ENCODE assay signal across 8 mouse cellular contexts in genomic region chr10:21882184-21883081, GRCm38 (mm10). TPM values are rescaled to one million over a fixed set of nuclear protein-coding genes. Genes with fewer than 3 reads are reported as not detected.
DNase-seq lines count a peak whose midpoint lies in the region; ATAC-seq and TF ChIP-seq lines count a peak whose summit lies in the region.

Sgk1 (plus strand) TSS chr10:21882184.

- no peak within 1 kb of the TSS for H3K4me3 ChIP-seq in C2C12 (ENCODE audit: insufficient read depth, poor library complexity, severe bottlenecking)
- peak within 1 kb of the TSS; percentile 66 for H3K4me3 ChIP-seq in gastrocnemius, adult 2 months
- peak within 1 kb of the TSS; percentile 41 for H3K4me3 ChIP-seq in limb, embryonic 14.5 days (replicated peaks; ENCODE audit: low read length)
- H3K4me3 ChIP-seq in neural tube, embryonic 12.5 days: peak within 1 kb of the TSS; percentile 44

- TF ChIP-seq POLR2A in limb, embryonic 14.5 days (IDR thresholded peaks at IDR 0.05; ENCODE audit: borderline replicate concordance, extremely low read depth, insufficient read depth, insufficient read length): 0 out of 2 replicates have a peak, but pooled peaks have one; percentile 11

- no peaks in the 10 kb centered on the region for H3K9me3 ChIP-seq in limb, embryonic 14.5 days (ENCODE audit: control insufficient read depth, low read length)
- H3K9me3 ChIP-seq in neural tube, embryonic 12.5 days: no peaks in the 10 kb centered on the region

- H3K4me1 ChIP-seq in limb, embryonic 14.5 days (ENCODE audit: control insufficient read depth, insufficient read depth, low read length): peaks cover 16% of the 10 kb centered on the region
- peaks cover 16% of the 10 kb centered on the region for H3K4me1 ChIP-seq in neural tube, embryonic 12.5 days

- peak; percentile 65 for DNase-seq in NIH3T3 (ENCODE audit: low read depth)
- peak; percentile 80 to 82 for DNase-seq in cerebellum, postnatal 36 days
- DNase-seq in gastrocnemius, adult 2 months: peak; percentile 34
- peak; percentile 66 for DNase-seq in induced T-regulatory cell, adult 2 months (ENCODE audit: low read depth)
- DNase-seq in limb, embryonic 14.5 days (ENCODE audit: low spot score): peak; percentile 43
- no peak for DNase-seq in spleen, postnatal 14 days (ENCODE audit: low spot score in 2 of 2)

- WGBS in limb, embryonic 14.5 days: under 1% methylated on average over 36 of the region's 36 CpGs
- 1% methylated on average over 36 of the region's 36 CpGs for WGBS in neural tube, embryonic 12.5 days

- intact Hi-C loops in gastrocnemius, adult 2 months (cut with DNase I): no loop called here

- H3K79me2 ChIP-seq in C2C12 (ENCODE audit: control insufficient read depth, insufficient read depth): no peaks in the 10 kb centered on the region

- H3K79me3 ChIP-seq in C2C12 (ENCODE audit: low read depth): no peaks in the 10 kb centered on the region

- ATAC-seq in limb, embryonic 14.5 days (ENCODE audit: low FRiP score, low read depth): peak; percentile 50; the same call in 1 of the 2 replicates
- peak; percentile 84 for ATAC-seq in neural tube, embryonic 12.5 days (ENCODE audit: low FRiP score, low read depth)

- peak within 1 kb of the TSS; percentile 63 for H3K4me2 ChIP-seq in limb, embryonic 14.5 days (replicated peaks; ENCODE audit: low read depth, low read length, severe bottlenecking)
- peak within 1 kb of the TSS; percentile 74 for H3K4me2 ChIP-seq in neural tube, embryonic 12.5 days (replicated peaks)

- TF ChIP-seq CTCF in C2C12 (IDR thresholded peaks at IDR 0.05; ENCODE audit: control insufficient read depth, insufficient read depth, insufficient read length): no peak
- TF ChIP-seq CTCF in gastrocnemius, adult 2 months (IDR thresholded peaks at IDR 0.05): no peak

- H3K27me3 ChIP-seq in C2C12 (ENCODE audit: control insufficient read depth, insufficient read depth, insufficient read length): no peaks in the 10 kb centered on the region
- H3K27me3 ChIP-seq in limb, embryonic 14.5 days (ENCODE audit: control insufficient read depth, insufficient read depth, low read length): no peaks in the 10 kb centered on the region
- no peaks in the 10 kb centered on the region for H3K27me3 ChIP-seq in neural tube, embryonic 12.5 days (replicated peaks)

- H3ac ChIP-seq in C2C12 (ENCODE audit: control insufficient read depth, insufficient read length, low read depth): no peak within 1 kb of the TSS

- H3K36me3 ChIP-seq in C2C12 (ENCODE audit: control insufficient read depth, insufficient read depth): no peaks in the 10 kb centered on the region
- H3K36me3 ChIP-seq in limb, embryonic 14.5 days (ENCODE audit: control insufficient read depth, insufficient read depth, low read length): no peaks in the 10 kb centered on the region
- H3K36me3 ChIP-seq in neural tube, embryonic 12.5 days: no peaks in the 10 kb centered on the region

- peak within 1 kb of the TSS; percentile 48 for H3K9ac ChIP-seq in limb, embryonic 14.5 days (ENCODE audit: low read depth, low read length, severe bottlenecking)
- H3K9ac ChIP-seq in neural tube, embryonic 12.5 days: peak within 1 kb of the TSS; percentile 56

- H3K27ac ChIP-seq in gastrocnemius, adult 2 months: no peak within 1 kb of the TSS; the same call in 1 of the 2 replicates
- peak within 1 kb of the TSS; percentile 27; the same call in 1 of the 2 replicates for H3K27ac ChIP-seq in limb, embryonic 14.5 days (replicated peaks; ENCODE audit: low read depth, low read length)
- peak within 1 kb of the TSS; percentile 75 for H3K27ac ChIP-seq in neural tube, embryonic 12.5 days

TF ChIP-seq in C2C12, 6 proteins besides CTCF, POLR2A, EP300 and RAD21:
- TF ChIP-seq MYOD1 (IDR thresholded peaks at IDR 0.05; ENCODE audit: control insufficient read depth, insufficient read length, low read depth) (no peak), FOSL1 (IDR thresholded peaks at IDR 0.05; ENCODE audit: insufficient read depth, low read length, poor library complexity, severe bottlenecking) (no peak), USF1 (IDR thresholded peaks at IDR 0.05; ENCODE audit: low read depth) (no peak), MYOG (IDR thresholded peaks at IDR 0.05; ENCODE audit: control insufficient read depth, extremely low read depth, insufficient read length) (no peak), MAX (IDR thresholded peaks at IDR 0.05) (no peak), CEBPB (IDR thresholded peaks at IDR 0.05; ENCODE audit: low read depth) (no peak)

RNA-seq across cellular contexts. Expression of gene Sgk1, which starts in this region (rescaled TPM):
- 35.1 TPM for polyA plus RNA-seq in C2C12 (2012; fragmentation: generic; extraction: Trizol)
- total RNA-seq in gastrocnemius, adult 2 months (2021): 100 to 1,000 TPM; 208 to 210 TPM
- polyA plus RNA-seq in limb, embryonic 14.5 days (2012; rRNA removed): 33.4 and 45.0 TPM in 2 replicates
- 39.9 and 47.7 TPM in 2 replicates for polyA plus RNA-seq in limb, embryonic 14.5 days (2014; fragmentation: Nextera tagmentation; extraction: Ambion mirVana)
- 24.6 and 28.9 TPM in 2 replicates for polyA plus RNA-seq in neural tube, embryonic 12.5 days (2016; fragmentation: Nextera tagmentation; extraction: Ambion mirVana)

Comparison
In these comparisons a context has a peak if more than half of its experiments do, and no peak if none do; other contexts are left out.
1. DNase-seq: peak in NIH3T3 (single experiment), cerebellum, postnatal 36 days (2 of 2), gastrocnemius, adult 2 months (single experiment), induced T-regulatory cell, adult 2 months (single experiment) and limb, embryonic 14.5 days (single experiment); none in spleen, postnatal 14 days (0 of 2).